Mouse (Mus musculus) CH12F3 (cell line): Measurements from ENCODE around the gene Krtap1-4.
"Not testable (repeated sequence)": the region's sequence is repeated elsewhere in the genome, so short reads cannot be mapped to it uniquely, and the experiment has no call there.

Experiments used
- in situ Hi-C: fragments of 300-500 bp; cut with MboI; formaldehyde crosslinking; loops from 2 replicates; pipeline ENCODE4 v1.14.3; 2020; ENCODE audit warnings: low sequenced_read_pairs

The Krtap1-4 gene

DNA sequence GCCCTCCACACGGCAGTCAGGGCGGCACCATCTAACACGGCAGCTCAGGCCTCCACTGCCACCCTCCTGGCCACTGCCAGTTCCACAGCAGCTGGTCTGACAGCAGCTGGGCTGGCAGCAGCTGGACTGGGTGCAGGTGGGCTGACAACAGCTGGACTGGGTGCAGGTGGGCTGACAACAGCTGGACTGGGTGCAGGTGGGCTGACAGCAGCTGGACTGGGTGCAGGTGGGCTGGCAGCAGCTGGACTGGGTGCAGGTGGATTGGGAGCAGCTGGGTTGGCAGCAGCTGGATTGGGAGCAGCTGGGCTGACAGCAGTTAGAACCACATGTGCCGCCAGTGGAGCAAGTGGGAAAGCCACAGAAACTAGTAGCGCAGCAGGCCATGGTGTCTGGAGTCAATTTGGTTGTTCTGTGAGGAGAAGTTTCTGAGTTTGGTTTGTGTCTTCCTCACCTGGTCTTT lies at the start of gene Krtap1-4:
Krtap1-4 (minus strand) TSS at position 410 of the 460 bp plus-strand sequence.
- in situ Hi-C loops: no loop called here

DNA sequence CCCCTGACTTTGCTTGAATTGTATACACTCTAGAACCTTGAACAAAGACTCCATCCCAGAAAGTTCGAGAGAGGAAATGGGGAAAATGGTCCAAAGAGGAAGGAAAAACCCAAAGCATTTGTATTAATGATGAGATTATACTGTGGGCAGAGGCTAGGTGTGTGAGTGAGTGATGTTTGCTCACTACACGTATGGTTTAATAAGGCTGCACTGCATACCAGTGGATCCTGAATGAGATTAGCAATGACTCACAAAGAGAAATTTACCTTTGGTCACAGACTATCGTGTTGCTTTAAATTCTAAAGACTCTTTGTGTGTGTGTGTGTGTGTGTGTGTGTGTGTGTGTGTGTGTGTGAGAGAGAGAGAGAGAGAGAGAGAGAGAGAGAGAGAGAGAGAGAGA lies 47.4 kb upstream of the Krtap1-4 start:
- in situ Hi-C loops: no loop called here

DNA sequence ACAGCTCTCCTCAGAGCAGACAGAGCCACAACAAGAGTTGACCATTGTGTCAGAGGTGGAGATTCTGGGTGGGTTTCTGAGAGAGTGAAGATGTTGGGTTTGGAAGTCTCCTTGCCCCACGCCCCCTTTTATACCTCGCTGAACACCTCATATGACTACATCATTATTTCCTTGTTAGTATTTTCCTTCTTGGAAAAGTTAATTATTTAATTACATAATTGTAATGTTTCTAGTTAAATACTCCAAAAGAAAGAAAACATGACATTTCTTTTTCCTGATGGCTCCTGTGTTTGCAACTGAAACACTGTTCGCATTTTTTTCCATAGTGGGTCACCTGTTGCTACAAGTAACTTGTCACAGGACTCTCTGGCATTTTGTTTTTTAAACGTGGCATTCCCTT lies 44.7 kb upstream of the Krtap1-4 start, which contains the start of gene Krtap4-1:
Krtap4-1 (minus strand) TSS at position 101 of the 400 bp plus-strand sequence.
- in situ Hi-C loops: no loop called here

DNA sequence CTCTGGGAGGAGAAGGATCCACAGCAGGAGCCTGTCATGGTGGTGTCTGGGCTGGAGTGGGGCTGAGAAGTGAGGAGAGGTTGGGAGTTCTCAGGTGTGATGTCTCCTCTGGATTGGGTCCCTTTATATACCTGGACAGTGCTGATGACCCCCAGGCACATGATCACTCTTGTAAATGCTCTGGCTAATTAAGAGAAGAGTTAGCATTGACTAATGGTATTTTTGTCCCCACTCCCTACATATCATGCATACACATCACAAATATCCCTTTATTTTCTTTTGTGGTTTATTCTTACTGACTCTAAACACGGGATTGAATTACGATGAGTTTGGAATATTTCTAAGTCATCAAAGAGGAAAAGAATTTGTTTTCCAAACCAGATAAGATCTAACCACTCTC lies 36.9 kb upstream of the Krtap1-4 start, which contains the start of gene Gm11562:
Gm11562 (minus strand) TSS at position 101 of the 400 bp plus-strand sequence.
- in situ Hi-C loops: no loop called here

DNA sequence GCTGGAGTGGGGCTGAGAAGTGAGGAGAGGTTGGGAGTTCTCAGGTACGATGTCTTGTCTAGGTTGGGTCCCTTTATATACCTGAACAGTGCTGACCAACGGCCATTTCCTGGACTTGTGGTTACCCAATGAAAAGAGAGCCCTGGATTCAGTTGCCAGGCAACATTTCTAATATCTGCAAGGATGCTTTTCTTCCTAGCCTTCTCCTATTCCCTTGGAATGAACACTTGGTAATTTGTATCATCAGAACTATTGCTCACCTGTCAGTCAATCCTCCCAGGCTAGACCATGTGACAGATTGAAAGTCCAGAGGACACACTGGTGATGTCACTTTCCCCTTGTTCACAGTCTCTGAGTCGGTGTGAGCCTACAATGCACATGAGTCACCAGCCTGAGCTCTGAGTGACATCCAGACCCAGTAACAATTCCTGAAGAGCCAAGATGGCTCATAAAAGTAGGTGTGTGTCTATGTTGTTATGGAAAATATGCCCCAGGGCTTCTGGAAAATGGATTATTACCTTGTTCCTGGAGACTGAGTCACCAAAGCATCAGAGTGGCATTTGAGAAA lies 31.4 kb upstream of the Krtap1-4 start, which contains the start of gene Krtap2-4:
Krtap2-4 (minus strand) TSS at position 51 of the 568 bp plus-strand sequence.
- in situ Hi-C loops: no loop called here

DNA sequence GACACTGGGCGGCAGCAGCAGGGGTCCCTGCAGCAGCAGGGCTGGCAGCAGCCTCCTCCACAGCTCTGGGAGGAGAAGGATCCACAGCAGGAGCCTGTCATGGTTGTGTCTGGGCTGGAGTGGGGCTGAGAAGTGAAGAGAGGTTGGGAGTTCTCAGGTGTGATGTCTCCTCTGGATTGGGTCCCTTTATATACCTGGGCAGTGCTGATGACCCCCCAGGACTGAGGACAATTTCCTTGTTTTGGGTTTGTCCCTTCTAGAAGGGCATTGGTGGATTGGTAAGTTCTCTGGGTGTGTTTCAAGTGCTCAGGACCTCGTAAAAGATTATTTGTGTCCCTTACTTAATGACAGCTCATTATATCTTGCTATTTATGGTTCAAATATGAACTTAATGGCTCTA lies 26.6 kb upstream of the Krtap1-4 start, which contains the start of gene Gm11937:
Gm11937 (minus strand) TSS at position 101 of the 400 bp plus-strand sequence.
- in situ Hi-C loops: not testable (repeated sequence)

DNA sequence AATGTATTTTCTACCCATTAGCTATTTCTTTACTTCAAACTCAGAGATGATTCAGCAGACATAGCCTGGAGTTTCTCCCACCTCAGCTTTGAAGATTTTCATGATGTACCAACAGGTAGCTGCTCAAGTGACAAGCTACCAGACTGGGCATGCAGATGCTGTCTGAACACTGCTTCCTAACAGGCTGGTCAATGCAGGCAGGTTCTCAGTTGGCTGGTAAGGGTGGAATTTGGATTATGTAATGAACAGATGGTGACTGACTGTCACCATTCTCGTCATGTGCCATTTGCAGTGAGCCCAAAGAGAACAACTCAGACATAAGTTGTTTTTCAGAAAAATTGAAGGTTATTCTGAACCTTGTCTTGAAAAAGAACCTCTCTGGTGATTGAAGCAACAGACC lies 25.7 kb upstream of the Krtap1-4 start:
- in situ Hi-C loops: no loop called here

DNA sequence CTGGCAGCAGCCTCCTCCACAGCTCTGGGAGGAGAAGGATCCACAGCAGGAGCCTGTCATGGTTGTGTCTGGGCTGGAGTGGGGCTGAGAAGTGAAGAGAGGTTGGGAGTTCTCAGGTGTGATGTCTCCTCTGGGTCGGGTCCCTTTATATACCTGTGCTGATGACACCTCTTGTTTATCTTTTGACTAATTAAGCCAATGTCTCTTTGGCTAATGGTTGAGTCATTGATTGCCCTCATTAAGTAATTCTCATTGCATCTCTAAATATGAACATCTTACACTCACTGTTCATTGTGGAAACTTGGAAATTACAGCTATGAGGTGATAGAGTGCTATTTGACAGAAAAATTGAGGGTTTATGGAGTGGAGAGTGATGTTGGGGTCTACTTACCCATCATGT lies 19.8 kb upstream of the Krtap1-4 start, which contains the start of gene Gm11938:
Gm11938 (minus strand) TSS at position 101 of the 400 bp plus-strand sequence.
- in situ Hi-C loops: not testable (repeated sequence)

DNA sequence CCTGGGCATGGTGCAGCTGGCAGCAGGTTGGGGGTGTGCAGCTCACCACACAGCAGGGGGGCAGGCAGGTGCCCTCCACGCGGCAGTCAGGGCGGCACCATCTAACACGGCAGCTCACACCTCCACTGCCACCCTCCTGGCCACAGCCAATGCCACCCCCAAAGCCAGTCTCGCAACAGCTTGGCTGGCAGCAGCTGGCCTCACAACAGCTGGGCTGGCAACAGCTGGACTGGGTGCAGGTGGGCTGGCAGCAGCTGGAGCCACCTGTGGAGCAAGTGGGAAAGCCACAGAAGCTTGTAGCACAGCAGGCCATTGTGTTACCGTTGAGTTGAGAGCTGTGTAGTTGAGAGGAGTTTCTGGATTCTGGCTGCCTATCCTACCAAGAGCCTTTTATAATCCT lies 14.3 kb upstream of the Krtap1-4 start, which contains the start of gene Krtap9-3:
Krtap9-3 (minus strand) TSS at position 364 of the 400 bp plus-strand sequence.
- in situ Hi-C loops: not testable (repeated sequence)

DNA sequence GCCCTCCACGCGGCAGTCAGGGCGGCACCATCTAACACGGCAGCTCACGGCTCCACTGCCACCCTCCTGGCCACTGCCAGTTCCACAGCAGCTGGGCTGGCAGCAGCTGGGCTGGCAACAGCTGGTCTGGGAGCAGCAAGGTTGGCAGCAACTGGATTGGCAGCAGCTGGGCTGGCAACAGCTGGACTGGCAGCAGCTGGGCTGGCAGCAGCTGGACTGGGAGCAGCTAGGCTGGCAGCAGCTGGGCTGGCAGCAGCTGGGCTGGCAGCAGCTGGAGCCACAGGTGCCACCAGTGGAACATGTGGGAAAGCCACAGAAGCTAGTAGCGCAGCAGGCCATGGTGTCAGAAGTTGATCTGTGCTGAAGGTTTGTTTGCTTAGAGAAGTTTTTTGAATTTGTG lies 7.5 kb upstream of the Krtap1-4 start, which contains the start of gene Krtap1-3:
Krtap1-3 (minus strand) TSS at position 359 of the 400 bp plus-strand sequence.
- in situ Hi-C loops: no loop called here

DNA sequence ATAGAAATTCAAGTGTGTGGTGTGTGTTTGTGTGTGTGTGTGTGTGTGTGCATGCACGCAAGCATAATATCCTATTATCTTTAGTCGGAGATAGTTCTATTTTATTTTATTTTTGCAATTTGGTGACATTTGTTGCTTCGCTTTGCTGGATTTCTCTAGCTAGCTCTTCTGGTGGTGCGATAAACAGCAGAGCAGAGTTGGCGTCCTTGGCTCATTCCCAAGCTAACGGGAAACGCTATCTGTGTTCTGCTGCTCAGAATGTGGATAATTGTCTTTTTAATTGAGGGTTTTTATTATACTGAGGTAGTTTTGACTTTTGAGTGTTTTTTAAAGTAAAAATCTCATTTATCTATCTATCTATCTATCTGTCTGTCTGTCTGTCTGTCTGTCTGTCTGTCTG lies 1.6 kb upstream of the Krtap1-4 start:
- in situ Hi-C loops: no loop called here

DNA sequence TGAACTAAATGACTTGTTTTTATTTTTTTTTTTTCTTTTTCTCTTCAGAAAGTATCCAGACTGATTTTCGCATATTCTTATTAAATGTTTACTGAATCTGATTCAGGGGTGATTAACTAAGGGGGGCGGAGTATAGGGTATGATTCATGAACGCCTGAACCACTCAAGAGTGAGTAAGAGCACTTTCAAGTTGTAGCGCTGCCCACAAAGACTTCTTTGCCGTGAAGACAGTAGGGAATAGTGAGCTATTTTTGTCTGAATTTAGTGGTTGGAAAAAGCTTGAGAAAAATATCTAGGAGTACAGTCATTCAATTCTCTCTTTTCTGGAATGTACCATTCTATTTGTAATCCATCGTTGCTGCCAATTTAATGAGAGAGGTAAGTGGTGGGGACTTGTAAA lies 1.9 kb downstream of the Krtap1-4 start:
- in situ Hi-C loops: no loop called here

DNA sequence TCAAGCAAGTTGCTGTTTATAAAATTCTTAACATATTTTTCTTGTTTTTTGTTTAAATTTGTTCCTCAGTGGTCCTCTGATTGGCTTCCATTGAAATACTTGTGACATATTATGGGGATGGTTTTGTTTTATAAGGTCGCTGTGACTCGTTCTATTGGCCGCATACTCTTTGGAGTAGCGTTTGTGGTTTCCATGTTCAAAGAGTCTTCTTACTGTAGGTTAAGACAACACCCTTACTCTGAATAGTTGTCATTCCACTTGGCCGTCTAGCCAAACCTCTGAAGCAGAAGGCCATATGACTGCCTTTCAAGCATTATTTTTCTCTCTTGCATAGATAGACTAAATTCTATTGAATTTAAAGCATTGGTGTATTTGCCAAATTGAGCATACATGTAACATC lies 2.4 kb downstream of the Krtap1-4 start:
- in situ Hi-C loops: no loop called here

DNA sequence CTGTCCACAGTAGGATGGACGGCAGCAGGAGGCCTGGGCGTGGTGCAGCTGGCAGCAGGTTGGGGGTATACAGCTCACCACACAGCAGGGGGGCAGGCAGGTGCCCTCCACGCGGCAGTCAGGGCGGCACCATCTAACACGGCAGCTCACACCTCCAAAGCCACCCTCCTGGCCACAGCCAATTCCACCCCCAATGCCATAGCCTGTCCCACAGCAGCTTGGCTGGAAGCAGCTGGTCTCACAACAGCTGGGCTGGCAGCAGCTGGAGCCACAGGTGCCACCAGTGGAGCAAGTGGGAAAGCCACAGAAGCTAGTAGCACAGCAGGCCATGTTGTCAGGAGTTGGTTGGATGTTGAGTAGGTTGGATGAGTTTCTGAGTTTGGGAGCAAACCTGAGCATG lies 2.8 kb downstream of the Krtap1-4 start, which contains the start of gene Krtap1-5:
Krtap1-5 (minus strand) TSS at position 381 of the 400 bp plus-strand sequence.
- in situ Hi-C loops: no loop called here

DNA sequence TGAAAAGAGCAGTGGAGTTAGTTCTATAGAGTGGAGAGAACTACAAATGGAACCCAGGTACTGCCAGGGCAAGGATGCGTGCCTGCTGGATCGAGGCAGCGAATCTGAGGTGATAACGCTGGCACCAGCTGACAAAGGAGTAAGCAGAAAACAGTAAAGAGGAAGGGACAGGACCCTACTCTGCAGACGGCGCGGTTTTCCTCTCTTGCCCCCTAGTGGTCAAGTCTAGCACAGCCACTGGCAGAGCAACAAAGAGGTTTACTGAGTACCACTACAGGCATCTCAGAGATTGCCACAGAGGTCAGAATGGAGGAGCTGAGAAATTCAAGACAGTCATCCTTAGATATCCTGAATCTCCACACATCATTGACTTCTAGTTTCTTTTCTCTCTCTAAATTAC lies 9.3 kb downstream of the Krtap1-4 start:
- in situ Hi-C loops: no loop called here

DNA sequence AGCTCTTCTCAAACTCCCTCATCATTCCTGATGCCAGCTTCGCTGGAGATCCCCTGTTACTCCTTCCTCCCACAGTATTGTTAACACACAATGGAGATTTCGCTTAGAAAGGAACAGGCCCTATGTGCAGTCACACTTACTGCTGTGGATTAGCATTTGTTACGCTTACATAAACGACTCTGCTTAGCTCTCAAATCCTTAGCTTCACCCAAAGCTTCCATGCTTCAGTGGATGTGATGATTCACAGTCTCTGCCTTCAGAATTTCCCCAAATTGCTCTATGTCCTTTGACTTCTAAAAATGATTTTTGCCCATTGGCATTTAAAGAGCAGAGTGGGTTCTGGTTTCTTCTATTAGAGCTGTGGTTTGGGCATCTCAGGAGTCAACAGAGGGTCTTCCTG lies 10.3 kb downstream of the Krtap1-4 start:
- in situ Hi-C loops: no loop called here

DNA sequence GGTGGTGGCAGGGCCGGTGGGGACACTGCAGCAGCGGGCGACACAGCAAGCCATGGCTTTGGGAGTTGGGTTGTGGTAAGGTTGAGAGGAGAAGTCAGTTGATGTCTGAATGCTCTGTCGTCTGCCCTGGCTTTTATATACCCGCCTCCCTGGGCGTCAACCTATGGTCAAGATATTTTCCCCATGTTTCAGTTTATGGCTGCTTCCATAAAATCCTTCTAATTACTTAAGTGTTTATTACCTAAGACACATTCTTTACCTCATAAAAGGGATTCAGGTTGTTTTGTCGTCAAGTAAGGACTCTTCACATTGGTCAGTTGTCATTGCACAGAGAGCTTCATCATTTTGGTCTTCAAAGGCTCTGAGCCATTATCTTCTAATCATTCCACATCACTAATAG lies 16.9 kb downstream of the Krtap1-4 start, which contains the start of gene Krtap3-1:
Krtap3-1 (minus strand) TSS at position 101 of the 400 bp plus-strand sequence.
- in situ Hi-C loops: no loop called here

DNA sequence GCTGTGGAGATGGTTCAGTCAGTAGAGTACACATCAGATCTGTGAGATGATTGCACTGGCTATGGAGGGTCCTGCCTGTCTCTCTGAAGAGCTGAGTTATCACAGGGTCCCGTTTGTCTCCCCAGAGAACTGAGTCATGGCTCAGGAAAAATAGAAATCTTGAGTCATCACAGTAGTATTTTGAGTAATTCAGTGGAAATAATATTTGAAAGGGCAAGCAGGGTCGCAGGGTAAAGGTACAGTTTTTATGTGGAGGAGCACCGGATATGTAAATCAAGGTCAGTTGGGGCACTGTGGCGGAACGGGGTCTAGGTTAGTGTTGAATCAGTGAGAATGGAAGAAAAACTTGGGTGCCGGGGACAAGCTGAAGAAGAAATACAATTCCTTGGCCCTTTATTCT lies 20.9 kb downstream of the Krtap1-4 start:
- in situ Hi-C loops: no loop called here

DNA sequence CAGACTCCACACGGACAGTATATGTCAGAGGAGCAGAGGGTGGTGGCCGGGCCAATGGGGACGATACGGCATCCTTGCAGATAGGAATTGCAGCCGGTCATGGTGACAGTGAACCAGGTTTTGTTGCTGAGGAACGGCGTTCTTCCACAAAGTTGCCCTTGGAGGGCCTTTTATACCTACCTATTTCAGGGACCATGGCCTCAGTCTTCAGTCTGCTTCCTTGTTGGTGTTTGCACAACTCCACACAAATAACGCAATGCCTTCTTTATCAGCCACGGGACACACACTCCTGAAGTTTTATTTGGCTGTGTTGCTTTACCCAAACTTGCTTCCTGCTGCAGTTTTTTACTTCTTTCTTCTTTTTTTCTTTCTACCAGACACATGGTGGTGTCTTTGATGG lies 24.1 kb downstream of the Krtap1-4 start, which contains the start of gene Gm11939:
Gm11939 (minus strand) TSS at position 101 of the 400 bp plus-strand sequence.
- in situ Hi-C loops: no loop called here

DNA sequence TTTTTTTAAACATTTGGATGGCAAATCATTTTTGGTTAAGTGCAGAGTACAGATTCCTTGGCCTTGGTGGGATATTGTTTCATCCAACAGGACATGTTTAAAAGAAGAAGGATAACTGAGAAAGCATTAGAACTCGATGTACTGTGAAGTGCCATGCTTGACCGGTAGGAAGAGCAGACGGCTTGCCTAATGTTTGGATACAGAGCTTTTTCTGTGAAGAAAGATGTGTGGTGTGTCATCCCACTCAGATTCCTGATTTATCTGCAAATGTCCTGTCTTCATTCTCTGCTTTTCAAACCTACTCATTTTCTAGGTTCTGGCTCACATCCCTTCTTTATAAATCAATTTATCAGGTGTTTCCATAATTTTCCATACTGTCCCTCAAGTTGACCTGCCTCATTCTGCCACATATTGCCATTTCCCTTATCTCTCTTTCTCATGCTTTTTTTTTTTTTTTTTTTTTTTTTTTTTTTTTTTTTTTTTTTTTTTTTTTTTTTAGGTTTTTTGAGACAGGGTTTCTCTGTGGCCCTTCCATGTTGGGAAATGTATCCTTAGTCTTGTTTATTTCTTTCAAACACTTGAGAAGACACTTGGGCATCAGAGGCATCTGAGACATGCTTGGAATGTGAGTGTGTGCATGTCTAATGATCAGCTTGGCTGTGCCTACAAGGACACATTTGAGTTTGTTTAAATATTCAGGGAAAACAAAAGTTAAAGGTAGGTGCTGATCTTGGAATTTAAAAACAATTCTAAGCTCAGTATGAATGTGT lies 25.3 kb downstream of the Krtap1-4 start:
- in situ Hi-C loops: no loop called here

DNA sequence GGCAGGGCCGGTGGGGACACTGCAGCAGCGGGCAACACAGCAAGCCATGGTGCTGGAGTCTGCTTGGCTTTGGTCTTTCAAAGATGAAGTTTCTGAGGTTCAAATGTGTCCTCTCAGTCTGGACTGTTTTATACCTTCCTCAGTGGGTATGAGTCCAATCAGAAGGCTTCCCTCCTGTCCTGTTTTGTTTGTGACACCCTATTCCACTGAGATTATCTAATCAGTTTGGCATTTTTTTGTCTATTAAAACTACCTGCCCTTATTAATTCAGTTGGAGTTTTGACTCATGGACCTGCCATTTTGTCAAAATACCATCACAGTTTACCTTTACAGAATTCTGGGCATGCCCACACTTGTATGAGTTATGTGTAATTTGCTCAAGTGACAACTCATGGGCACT lies 26.7 kb downstream of the Krtap1-4 start, which contains the start of gene Krtap3-2:
Krtap3-2 (minus strand) TSS at position 101 of the 400 bp plus-strand sequence.
- in situ Hi-C loops: no loop called here
